Mouse (Mus musculus) neural tube, embryonic 11.5 days (tissue): ENCODE measurements around the gene Arhgef9. TPM values are rescaled to one million over a fixed set of nuclear protein-coding genes. Genes with fewer than 3 reads are reported as not detected.

Source experiments
- ATAC-seq: fragments of 200-750 bp; cut with Nextera tagmentation; 2 replicates; pipeline ENCODE4 v1.8.0; 2017; ENCODE audit warnings: moderate number of reproducible peaks, mild to moderate bottlenecking, moderate TSS enrichment, moderate library complexity; ENCODE audit not compliant: insufficient read depth, low FRiP score, low TSS enrichment
- DNase-seq: peaks from one replicate; pipeline ENCODE4 v3.0.0-alpha.2; 2015; ENCODE audit warnings: low spot score
- H3K27ac ChIP-seq: fragments of 300-500 bp; sonication (generic); 2 replicates; pipeline ENCODE4 v1.5.1; 2014; ENCODE audit warnings: low read depth, mild to moderate bottlenecking, low read length
- H3K27me3 ChIP-seq: fragments of 300-500 bp; sonication (generic); 2 replicates; pipeline ENCODE4 v1.6.1; 2014; ENCODE audit warnings: mild to moderate bottlenecking, low read length, mixed read lengths; ENCODE audit not compliant: control insufficient read depth, insufficient read depth
- H3K36me3 ChIP-seq: fragments of 300-500 bp; sonication (generic); 2 replicates; pipeline ENCODE4 v1.6.1; 2014; ENCODE audit warnings: mild to moderate bottlenecking, low read length, moderate library complexity, mixed read lengths; ENCODE audit not compliant: control insufficient read depth, insufficient read depth
- H3K4me1 ChIP-seq: fragments of 300-500 bp; sonication (generic); 2 replicates; pipeline ENCODE4 v1.6.1; 2014; ENCODE audit warnings: low read length, mixed read lengths; ENCODE audit not compliant: control insufficient read depth, insufficient read depth
- H3K4me2 ChIP-seq: fragments of 300-500 bp; sonication (generic); 2 replicates; pipeline ENCODE4 v1.6.1; 2014; ENCODE audit warnings: low read depth, mild to moderate bottlenecking, moderate library complexity
- H3K4me3 ChIP-seq: fragments of 300-500 bp; sonication (generic); 2 replicates; pipeline ENCODE4 v1.5.1; 2014; ENCODE audit warnings: low read depth, low read length
- H3K9ac ChIP-seq: fragments of 300-500 bp; sonication (generic); 2 replicates; pipeline ENCODE4 v1.6.1; 2014; ENCODE audit warnings: mild to moderate bottlenecking, low read length
- H3K9me3 ChIP-seq: fragments of 300-500 bp; sonication (generic); 2 replicates; pipeline ENCODE4 v1.6.1; 2016; ENCODE audit warnings: low read length; ENCODE audit not compliant: control insufficient read depth
- WGBS: fragments of 180-500 bp; shearing (Covaris S2); extraction: QIAGEN DNeasy Blood & Tissue Kit; methylation state at CpG from one replicate; pipeline ENCODE4 v1.1.7; 2014; 5-methylcytosine and 5-hydroxymethylcytosine counted together
- polyA plus RNA-seq: library from polyadenylated mRNA; unstranded; fragments of >200 nt; fragmentation: Nextera tagmentation; extraction: Ambion mirVana; gene quantifications from 2 replicates; pipeline ENCODE4 v1.2.1, GENCODE M21; 2014

Arhgef9 gene
- polyA plus RNA-seq: 11.2 and 14.2 TPM in 2 replicates

DNA sequence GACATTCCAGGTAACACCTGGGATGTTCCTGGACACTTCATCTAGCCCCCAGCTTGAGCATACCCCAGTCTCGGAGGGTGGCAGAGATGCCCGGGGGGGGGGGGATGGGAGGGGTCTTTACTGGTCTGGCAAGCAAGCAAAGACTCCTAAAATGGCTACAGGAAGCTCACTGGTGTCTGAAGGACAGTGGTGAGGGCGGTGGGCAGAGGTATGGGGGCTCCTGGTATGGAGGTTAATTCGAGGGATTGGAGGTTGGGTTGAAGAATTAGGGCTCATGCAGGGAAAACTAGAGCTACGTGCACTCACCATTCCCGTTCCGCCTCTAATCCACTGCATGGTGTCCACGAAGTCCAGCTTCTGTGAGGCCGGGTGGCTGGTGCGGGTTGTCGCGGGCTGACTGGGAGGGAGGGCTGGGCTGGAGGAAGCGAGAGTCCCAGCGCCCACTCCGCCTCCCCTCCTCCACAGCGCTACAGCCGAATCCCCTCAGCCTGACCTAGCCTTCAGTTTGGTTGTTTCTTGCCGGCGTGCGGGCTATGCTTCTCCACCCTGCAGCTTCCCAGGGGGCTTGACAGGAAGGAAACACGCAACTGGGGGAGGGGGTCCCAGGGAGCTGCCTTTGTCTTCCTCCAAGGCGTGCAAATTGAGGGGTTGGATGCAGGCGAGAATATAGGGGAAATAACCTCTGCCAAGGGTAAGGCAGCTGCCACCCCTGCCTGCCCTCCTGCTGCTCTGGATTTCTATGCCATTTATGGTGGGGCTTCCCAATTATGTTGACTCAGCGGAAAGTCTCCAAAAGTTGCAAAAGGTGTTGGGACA, at the start of gene Arhgef9:
Arhgef9 (minus strand) TSS at position 753 of the 816 bp plus-strand sequence.
- Histone ChIP-seq H3K4me3 (peak within 1 kb of the TSS; percentile 27), H3K4me1 (no peaks in the 10 kb centered on the region), H3K36me3 (no peaks in the 10 kb centered on the region), H3K4me2 (peak within 1 kb of the TSS; percentile 50), H3K9me3 (no peaks in the 10 kb centered on the region), H3K27me3 (no peaks in the 10 kb centered on the region), H3K9ac (peak within 1 kb of the TSS; percentile 42), H3K27ac (no peak within 1 kb of the TSS)
- DNase-seq (peak; percentile 53), ATAC-seq (peak; percentile 89)
- WGBS: 22% methylated on average over 22 of the region's 24 CpGs

- no peak for DNase-seq
- no peak overlapping the region for H3K27ac ChIP-seq
Observed at GRCm38 (mm10) chrX:95238896-95239295, 42.2 kb upstream of the Arhgef9 start.

GRCm38 (mm10) chrX:95195363-95196103, 1.1 kb downstream of the Arhgef9 start:
- no peak overlapping the region for H3K27ac ChIP-seq
- 52% methylated on average over 3 of the region's 3 CpGs for WGBS
- no peak for ATAC-seq
- peak overlapping the region; percentile 50 for H3K4me2 ChIP-seq
- no peaks in the 10 kb centered on the region for H3K4me1 ChIP-seq
- H3K9ac ChIP-seq: peak overlapping the region; percentile 42; the same call in 1 of the 2 replicates
- H3K36me3 ChIP-seq: no peaks in the 10 kb centered on the region
- DNase-seq: no peak
- H3K4me3 ChIP-seq: peak overlapping the region; percentile 27
- H3K9me3 ChIP-seq: no peaks in the 10 kb centered on the region
- H3K27me3 ChIP-seq: no peaks in the 10 kb centered on the region

More at GRCm38 (mm10) chrX:95238896-95239295, 42.2 kb upstream of the Arhgef9 start:
- H3K9me3 ChIP-seq: no peaks in the 10 kb centered on the region
- H3K4me1 ChIP-seq: no peaks in the 10 kb centered on the region
- no peak overlapping the region for H3K9ac ChIP-seq
- H3K36me3 ChIP-seq: no peaks in the 10 kb centered on the region
- no peaks in the 10 kb centered on the region for H3K27me3 ChIP-seq
- H3K4me3 ChIP-seq: no peak overlapping the region
- no peak overlapping the region for H3K4me2 ChIP-seq
- ATAC-seq: no peak

DNA sequence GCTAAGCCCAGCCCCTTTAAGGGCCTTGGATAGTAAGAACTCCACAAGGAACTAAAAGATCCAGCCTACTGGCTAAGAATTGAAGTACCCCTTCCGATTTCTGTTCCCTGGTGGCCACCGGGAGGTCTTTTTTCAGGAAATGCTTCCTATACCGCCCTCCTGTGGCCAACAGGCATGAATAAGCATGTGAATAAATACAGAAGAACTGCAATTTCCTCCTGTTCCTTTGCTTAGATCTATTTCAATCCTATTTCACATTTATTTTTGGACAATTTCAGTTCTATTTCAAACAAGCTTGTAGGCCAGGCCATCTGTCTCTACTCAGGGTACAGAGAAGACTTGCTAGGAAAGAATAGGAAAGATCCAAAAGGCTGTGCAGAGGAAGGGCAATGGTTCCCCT, 20.7 kb downstream of the Arhgef9 start:
- Histone ChIP-seq H3K4me1 (no peaks in the 10 kb centered on the region), H3K4me3 (no peak overlapping the region), H3K36me3 (no peaks in the 10 kb centered on the region), H3K27ac (no peak overlapping the region), H3K9ac (no peak overlapping the region), H3K9me3 (no peaks in the 10 kb centered on the region), H3K4me2 (no peak overlapping the region), H3K27me3 (no peaks in the 10 kb centered on the region)
- DNase-seq (peak; percentile 40), ATAC-seq (no peak)
- 18% methylated on average over 3 of the region's 3 CpGs for WGBS

DNA sequence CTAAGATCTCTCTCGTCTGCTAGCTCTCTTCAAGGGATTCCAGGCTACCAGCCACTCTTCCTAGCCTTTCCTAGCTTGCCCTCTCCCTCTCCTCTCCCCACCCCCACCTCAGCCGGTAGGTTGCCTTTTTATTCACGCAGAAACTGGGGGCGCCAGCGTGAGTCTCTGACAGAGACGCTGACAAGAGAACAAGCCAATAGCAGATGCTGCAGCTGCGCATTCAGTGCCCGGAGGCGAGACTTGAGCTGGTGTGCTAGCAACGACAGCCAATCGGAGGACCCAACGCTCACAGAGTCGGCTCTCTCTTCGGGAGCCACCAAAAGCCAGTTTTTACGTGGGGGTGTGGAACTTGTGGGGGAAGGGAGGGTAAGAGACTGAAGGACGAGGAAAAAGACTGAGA, 30.3 kb downstream of the Arhgef9 start:
- Histone ChIP-seq H3K27me3 (no peaks in the 10 kb centered on the region), H3K4me2 (peak overlapping the region; percentile 52), H3K9ac (peak overlapping the region; percentile 35), H3K9me3 (no peaks in the 10 kb centered on the region), H3K4me1 (no peaks in the 10 kb centered on the region), H3K4me3 (peak overlapping the region; percentile 27), H3K36me3 (no peaks in the 10 kb centered on the region), H3K27ac (peak overlapping the region; percentile 65)
- 10% methylated on average over 16 of the region's 16 CpGs for WGBS
- DNase-seq (peak; percentile 91), ATAC-seq (peak; percentile 99)

DNA sequence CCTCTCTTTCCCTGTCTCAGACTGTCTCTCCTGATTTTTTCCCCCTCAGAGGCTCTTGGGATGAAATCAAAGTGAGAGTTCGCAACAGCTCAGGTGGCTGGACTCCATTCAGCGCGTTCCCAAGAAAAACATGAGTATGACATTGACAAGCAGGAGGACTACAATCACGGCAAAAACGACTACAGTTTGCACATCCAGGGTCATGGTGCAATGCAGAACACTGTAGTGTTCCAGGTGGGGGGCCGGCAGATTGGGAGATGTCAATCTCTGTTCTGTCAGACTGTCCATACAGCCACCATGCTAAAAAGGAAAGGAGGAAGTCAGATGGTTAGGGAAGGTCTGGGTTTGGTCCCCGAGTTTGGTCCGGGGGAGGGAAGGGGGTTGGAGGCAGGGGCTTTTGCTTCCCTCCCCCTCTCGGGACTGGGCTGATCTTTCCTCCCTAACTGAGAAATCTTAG, 31.0 kb downstream of the Arhgef9 start:
- Histone ChIP-seq H3K4me2 (peak overlapping the region; percentile 52), H3K9ac (peak overlapping the region; percentile 35), H3K4me1 (no peaks in the 10 kb centered on the region), H3K27ac (peak overlapping the region; percentile 65), H3K27me3 (no peaks in the 10 kb centered on the region), H3K36me3 (no peaks in the 10 kb centered on the region), H3K4me3 (peak overlapping the region; percentile 27), H3K9me3 (no peaks in the 10 kb centered on the region)
- ATAC-seq (peak; percentile 45), DNase-seq (peak; percentile 10)
- 26% methylated on average over 9 of the region's 9 CpGs for WGBS

DNA sequence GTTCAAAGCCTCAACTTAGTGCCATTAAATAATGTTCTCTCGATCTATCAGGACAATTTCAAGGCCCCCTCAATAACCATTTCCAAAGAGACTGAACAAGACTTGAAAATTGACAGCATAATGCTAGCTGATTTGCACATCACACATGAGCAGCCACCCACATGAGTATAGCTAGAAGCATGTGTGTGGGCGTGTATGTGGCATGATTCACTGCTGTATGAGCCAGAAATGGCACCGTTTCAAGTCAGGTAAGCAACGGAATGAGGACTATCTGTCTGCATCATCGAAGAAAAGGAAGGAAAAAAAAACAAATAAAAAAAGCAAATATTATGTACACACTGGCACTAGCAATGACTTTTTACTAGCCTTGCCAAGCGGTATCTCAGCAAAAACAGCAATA, 32.5 kb downstream of the Arhgef9 start:
- DNase-seq (no peak), ATAC-seq (no peak)
- H3K36me3 ChIP-seq: no peaks in the 10 kb centered on the region
- no peak overlapping the region for H3K27ac ChIP-seq
- H3K4me1 ChIP-seq: no peaks in the 10 kb centered on the region
- H3K4me2 ChIP-seq: no peak overlapping the region
- WGBS: 82% methylated on average over 6 of the region's 6 CpGs
- no peak overlapping the region for H3K4me3 ChIP-seq
- no peaks in the 10 kb centered on the region for H3K9me3 ChIP-seq
- H3K9ac ChIP-seq: no peak overlapping the region
- H3K27me3 ChIP-seq: no peaks in the 10 kb centered on the region

- Histone ChIP-seq H3K9ac (no peak overlapping the region), H3K9me3 (no peaks in the 10 kb centered on the region), H3K4me1 (no peaks in the 10 kb centered on the region), H3K27me3 (no peaks in the 10 kb centered on the region), H3K27ac (no peak overlapping the region), H3K4me3 (no peak overlapping the region), H3K4me2 (no peak overlapping the region), H3K36me3 (no peaks in the 10 kb centered on the region)
- ATAC-seq (no peak), DNase-seq (no peak)
Observed at GRCm38 (mm10) chrX:95163452-95163851, 33.2 kb downstream of the Arhgef9 start.
